Mouse (Mus musculus) limb, embryonic 12.5 days (tissue): ENCODE measurements around the gene Zfp574. TPM values are rescaled to one million over a fixed set of nuclear protein-coding genes. Genes with fewer than 3 reads are reported as not detected.

Experiments
- ATAC-seq: fragments of 200-750 bp; cut with Nextera tagmentation; 2 replicates; pipeline ENCODE4 v1.8.0; 2017; ENCODE audit warnings: low read depth, moderate TSS enrichment; ENCODE audit not compliant: insufficient number of reproducible peaks, insufficient read depth, low FRiP score, low TSS enrichment
- H3K27ac ChIP-seq: fragments of 300-500 bp; sonication (generic); 2 replicates; pipeline ENCODE4 v1.5.1; 2016; ENCODE audit warnings: mild to moderate bottlenecking, moderate library complexity
- H3K27me3 ChIP-seq: fragments of 300-500 bp; sonication (generic); 2 replicates; pipeline ENCODE4 v1.6.1; 2016; ENCODE audit warnings: mild to moderate bottlenecking, moderate library complexity
- H3K36me3 ChIP-seq: fragments of 300-500 bp; sonication (generic); 2 replicates; pipeline ENCODE4 v1.6.1; 2016; ENCODE audit warnings: mild to moderate bottlenecking, moderate library complexity
- H3K4me1 ChIP-seq: fragments of 300-500 bp; sonication (generic); replicated peaks from 2 replicates; pipeline ENCODE4 v1.6.1; 2016
- H3K4me2 ChIP-seq: fragments of 300-500 bp; sonication (generic); 2 replicates; pipeline ENCODE4 v1.6.1; 2016; ENCODE audit warnings: mild to moderate bottlenecking, moderate library complexity
- H3K4me3 ChIP-seq: fragments of 300-500 bp; sonication (generic); replicated peaks from 2 replicates; pipeline ENCODE4 v1.5.1; 2016; ENCODE audit warnings: mild to moderate bottlenecking
- H3K9ac ChIP-seq: fragments of 300-500 bp; sonication (generic); replicated peaks from 2 replicates; pipeline ENCODE4 v1.6.1; 2016; ENCODE audit warnings: mild to moderate bottlenecking, moderate library complexity
- H3K9me3 ChIP-seq: fragments of 300-500 bp; sonication (generic); 2 replicates; pipeline ENCODE4 v1.6.1; 2016; ENCODE audit warnings: mild to moderate bottlenecking, moderate library complexity
- WGBS: fragments of 180-500 bp; shearing (Covaris S2); methylation state at CpG from one replicate; pipeline ENCODE4 v1.1.7; 2016; 5-methylcytosine and 5-hydroxymethylcytosine counted together
- polyA plus RNA-seq: library from polyadenylated mRNA; unstranded; fragments of >200 nt; fragmentation: Nextera tagmentation; extraction: Ambion mirVana; gene quantifications from 2 replicates; pipeline ENCODE4 v1.2.1, GENCODE M21; 2016

The Zfp574 gene
- polyA plus RNA-seq, 1 experiment from 2014 or later: 40.9 TPM

DNA sequence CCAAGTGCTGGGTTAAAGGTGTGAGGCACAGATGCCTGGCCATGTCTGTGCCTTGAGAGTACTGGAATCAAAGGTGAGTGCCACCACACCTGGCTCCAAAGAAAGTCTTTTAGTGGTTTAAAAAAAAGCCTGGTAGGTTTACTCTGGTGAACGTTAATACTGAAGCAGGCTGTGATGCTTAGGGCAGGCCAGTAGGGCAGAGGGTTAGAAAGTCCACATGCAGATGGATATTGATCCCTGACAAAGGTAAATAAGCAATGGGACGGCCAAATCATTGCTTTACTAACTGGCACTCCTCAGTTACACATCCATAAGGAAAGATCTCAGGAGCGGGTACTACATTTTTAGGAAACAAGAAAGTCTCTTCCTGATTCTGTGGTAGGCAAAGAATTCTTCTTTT lies 19.8 kb upstream of the Zfp574 start:
- H3K36me3 ChIP-seq: peaks cover 98% of the 10 kb centered on the region
- H3K27me3 ChIP-seq: no peaks in the 10 kb centered on the region
- H3K4me1 ChIP-seq: no peaks in the 10 kb centered on the region
- H3K9me3 ChIP-seq: 0 out of 2 replicates have a peak, but pooled peaks cover 7% of the 10 kb centered on the region
- 85% methylated on average over 3 of the region's 3 CpGs for WGBS
- no peak overlapping the region for H3K27ac ChIP-seq
- H3K4me3 ChIP-seq: no peak overlapping the region
- no peak for ATAC-seq
- H3K4me2 ChIP-seq: no peak overlapping the region
- H3K9ac ChIP-seq: no peak overlapping the region

DNA sequence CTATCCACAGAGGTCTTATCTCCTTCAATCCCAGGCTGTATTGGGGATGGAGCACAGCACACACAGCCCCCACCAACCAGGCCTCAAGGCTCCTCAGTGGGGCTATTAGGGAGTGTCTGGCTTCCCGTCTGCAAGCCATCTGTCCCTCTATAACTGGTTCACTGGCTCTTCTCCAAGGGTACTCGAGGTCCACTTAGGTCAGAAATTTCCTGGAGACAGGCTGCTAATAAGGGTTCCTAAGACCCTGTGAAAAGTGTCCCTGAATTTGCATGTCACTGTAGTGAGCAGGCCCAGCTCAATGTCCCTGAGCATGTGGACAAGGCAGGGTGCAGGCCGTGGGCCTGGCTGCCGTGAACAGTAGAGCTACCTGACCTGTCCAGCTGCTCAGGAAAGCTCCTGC lies 15.4 kb upstream of the Zfp574 start:
- Histone ChIP-seq H3K9ac (no peak overlapping the region), H3K9me3 (0 out of 2 replicates have a peak, but pooled peaks cover 7% of the 10 kb centered on the region), H3K27me3 (no peaks in the 10 kb centered on the region), H3K4me3 (no peak overlapping the region), H3K27ac (no peak overlapping the region), H3K4me1 (no peaks in the 10 kb centered on the region), H3K36me3 (peaks cover 97% of the 10 kb centered on the region), H3K4me2 (no peak overlapping the region)
- no peak for ATAC-seq
- WGBS: 75% methylated on average over 4 of the region's 4 CpGs

DNA sequence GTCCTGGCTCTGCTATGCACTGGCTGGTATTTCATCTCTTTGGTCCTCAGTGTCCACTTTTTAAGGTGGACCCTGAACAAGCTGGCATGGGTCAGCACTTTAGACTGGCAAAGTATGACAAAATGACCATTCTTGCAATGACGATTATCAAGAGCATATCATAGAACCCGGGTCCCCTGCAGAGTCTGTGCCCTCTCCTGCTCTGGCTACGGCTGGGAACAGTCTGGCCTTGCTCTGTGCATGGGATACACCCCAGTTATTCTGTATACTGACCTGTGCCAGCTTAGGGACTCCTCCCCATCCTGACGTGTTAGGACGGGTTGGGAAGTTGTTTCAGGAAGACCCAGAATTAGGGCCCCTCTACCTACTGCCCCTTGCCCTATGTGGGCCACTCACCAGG lies 14.5 kb upstream of the Zfp574 start:
- H3K9me3 ChIP-seq: 0 out of 2 replicates have a peak, but pooled peaks cover 7% of the 10 kb centered on the region
- H3K27me3 ChIP-seq: no peaks in the 10 kb centered on the region
- H3K9ac ChIP-seq: no peak overlapping the region
- no peak overlapping the region for H3K4me2 ChIP-seq
- no peak for ATAC-seq
- no peaks in the 10 kb centered on the region for H3K4me1 ChIP-seq
- H3K36me3 ChIP-seq: peaks cover 98% of the 10 kb centered on the region
- H3K27ac ChIP-seq: no peak overlapping the region
- WGBS: 89% methylated on average over 5 of the region's 5 CpGs
- H3K4me3 ChIP-seq: no peak overlapping the region

DNA sequence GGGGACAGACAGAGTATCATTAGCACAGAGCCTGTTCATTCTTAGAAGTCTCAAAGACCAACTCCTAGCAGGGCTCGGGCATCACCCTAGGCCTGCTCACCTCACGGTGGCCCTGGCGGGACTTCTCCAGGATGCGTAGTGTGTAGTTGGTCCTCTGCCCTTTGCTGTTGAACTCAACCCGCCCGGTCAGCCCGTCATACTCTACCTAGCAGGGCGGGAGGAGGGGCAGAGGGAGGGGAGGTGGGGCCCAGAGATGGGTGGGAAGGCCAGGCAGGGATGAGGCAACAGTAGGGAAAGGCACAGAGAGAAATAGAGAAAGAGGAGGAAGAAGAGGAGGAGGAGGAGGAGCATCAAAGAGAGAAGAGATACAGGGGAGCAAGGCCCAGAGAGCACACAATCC lies 14.0 kb upstream of the Zfp574 start:
- Histone ChIP-seq H3K4me1 (no peaks in the 10 kb centered on the region), H3K27ac (no peak overlapping the region), H3K36me3 (peaks cover 98% of the 10 kb centered on the region), H3K4me3 (no peak overlapping the region), H3K27me3 (no peaks in the 10 kb centered on the region), H3K9ac (no peak overlapping the region), H3K4me2 (no peak overlapping the region), H3K9me3 (0 out of 2 replicates have a peak, but pooled peaks cover 7% of the 10 kb centered on the region)
- 93% methylated on average over 8 of the region's 8 CpGs for WGBS
- ATAC-seq: no peak

DNA sequence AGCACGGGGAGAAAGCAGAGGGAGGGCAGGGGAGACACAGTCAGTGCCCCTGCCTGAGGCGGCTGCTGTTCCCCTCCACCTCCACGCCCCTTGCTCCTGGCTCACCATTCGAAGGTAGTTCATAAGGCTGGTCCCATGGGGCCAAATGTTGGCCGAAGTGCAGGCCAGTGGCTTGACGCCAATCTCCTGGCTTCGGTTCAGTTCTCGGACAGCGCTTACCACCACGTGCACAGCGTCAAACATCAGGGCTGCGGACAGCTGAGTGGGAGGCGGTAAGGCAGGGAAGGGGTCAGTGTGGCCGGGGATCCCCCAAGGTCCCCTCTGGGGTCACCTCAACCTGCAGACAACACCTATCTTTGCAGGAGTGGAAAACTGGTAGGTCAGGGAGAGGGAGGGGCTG lies 13.5 kb upstream of the Zfp574 start:
- Histone ChIP-seq H3K36me3 (peaks cover 98% of the 10 kb centered on the region), H3K4me3 (no peak overlapping the region), H3K27ac (no peak overlapping the region), H3K9ac (no peak overlapping the region), H3K4me2 (no peak overlapping the region), H3K9me3 (0 out of 2 replicates have a peak, but pooled peaks cover 7% of the 10 kb centered on the region), H3K4me1 (no peaks in the 10 kb centered on the region), H3K27me3 (no peaks in the 10 kb centered on the region)
- ATAC-seq: no peak
- 94% methylated on average over 14 of the region's 14 CpGs for WGBS

DNA sequence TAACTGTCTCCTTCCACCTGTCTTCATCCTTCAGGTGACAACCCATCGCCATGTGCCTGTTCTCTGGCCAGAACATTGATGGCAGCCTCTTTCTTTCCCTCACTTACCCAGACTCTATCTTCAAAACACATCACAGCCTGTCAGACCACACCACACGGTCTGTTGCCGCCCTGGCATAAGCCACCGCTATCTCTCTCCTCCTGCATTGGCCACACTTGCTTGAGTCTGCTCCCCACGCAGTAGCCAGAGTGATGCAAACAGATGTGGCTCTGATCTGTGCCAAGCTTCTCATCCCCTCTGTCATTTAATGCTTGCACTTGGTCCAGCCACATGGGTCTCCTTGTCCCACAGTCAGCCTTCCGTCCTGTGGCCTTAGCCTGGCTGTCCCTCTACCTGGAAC lies 9.0 kb upstream of the Zfp574 start:
- H3K4me2 ChIP-seq: no peak overlapping the region
- H3K36me3 ChIP-seq: peaks cover 98% of the 10 kb centered on the region
- no peaks in the 10 kb centered on the region for H3K27me3 ChIP-seq
- no peaks in the 10 kb centered on the region for H3K4me1 ChIP-seq
- H3K27ac ChIP-seq: no peak overlapping the region
- H3K9me3 ChIP-seq: no peaks in the 10 kb centered on the region
- no peak for ATAC-seq
- H3K9ac ChIP-seq: no peak overlapping the region
- no peak overlapping the region for H3K4me3 ChIP-seq
- 94% methylated on average over 6 of the region's 6 CpGs for WGBS

DNA sequence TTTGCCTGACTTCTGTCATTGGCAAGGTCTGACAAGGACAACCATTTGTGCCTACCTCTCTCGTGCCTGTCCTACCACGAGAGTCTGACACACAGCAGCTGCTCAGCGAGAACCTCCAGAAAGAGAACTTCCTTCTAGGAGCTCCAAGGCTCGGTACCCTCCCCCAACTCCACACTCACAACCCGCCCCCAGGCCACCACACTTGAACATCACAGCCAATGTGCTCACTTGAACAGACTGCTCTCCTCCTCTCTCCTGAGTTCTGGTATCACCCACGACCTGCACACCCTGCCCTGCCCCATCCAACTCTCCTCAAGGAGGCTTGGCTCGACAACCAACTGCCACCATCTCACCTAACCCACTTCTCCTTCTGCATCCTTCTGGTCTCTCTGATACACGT lies 8.5 kb upstream of the Zfp574 start:
- WGBS: 84% methylated on average over 8 of the region's 8 CpGs
- Histone ChIP-seq H3K36me3 (peaks cover 98% of the 10 kb centered on the region), H3K4me2 (no peak overlapping the region), H3K27ac (no peak overlapping the region), H3K4me3 (no peak overlapping the region), H3K4me1 (no peaks in the 10 kb centered on the region; the same call in 1 of the 2 replicates), H3K9me3 (no peaks in the 10 kb centered on the region), H3K27me3 (no peaks in the 10 kb centered on the region), H3K9ac (no peak overlapping the region)
- ATAC-seq: no peak

DNA sequence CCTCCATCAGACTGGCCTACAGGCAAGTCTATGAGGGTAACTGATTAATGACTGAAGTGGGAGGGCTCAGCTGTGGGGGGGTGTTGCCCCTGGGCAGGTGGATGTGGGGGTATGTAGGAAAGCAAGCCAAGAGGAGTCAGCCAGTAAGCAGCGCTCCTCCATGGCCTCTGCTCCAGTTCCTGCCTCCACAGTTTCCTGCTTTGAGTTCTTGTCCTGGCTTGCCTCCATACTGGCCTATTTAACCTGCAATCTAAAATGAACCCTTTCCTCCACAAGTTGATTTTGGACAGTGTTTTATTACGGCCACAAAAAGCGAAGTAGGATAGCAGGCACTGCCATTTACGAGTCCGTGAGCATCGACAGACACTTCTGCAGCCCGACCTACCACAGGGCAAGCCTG lies 5.0 kb upstream of the Zfp574 start:
- WGBS: 70% methylated on average over 7 of the region's 7 CpGs
- no peak for ATAC-seq
- peaks cover 23% of the 10 kb centered on the region for H3K4me1 ChIP-seq

DNA sequence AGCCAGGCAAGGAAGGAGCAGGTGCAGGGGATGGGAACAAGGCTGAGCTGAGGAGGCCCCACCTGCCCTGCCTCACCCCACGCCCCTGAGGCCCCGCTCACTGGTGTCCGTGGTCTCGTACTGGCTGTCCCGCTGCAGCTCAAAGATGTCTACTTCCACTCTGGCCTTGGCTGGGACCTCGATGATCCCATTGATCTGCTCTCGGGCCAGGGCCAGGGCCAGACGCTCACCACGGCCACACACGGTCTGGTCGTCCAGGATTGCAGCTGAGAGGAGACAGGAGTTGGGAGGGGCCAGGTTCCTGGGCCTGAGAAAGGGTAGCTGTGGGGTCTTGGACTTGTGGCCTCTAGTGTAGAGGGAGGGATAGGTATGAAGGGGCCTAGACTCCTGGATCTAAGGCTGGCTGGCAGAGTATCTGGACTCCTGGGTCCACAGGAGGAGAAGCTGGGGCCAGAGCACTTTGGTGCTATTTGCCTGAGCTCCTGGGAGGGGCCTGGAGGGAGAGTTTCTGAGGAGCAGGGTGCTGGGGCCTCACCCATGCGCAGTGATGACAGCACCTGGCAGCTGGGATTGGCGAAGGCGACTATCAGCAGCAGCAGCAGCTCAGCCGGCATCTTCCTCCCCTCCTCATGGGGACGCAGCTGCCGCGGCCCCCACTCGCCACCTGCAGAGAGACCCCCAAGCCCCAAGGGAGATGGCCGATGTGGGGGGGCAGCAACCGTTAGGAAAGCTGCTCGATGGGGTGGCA lies 4.3 kb upstream of the Zfp574 start:
- Histone ChIP-seq H3K4me3 (no peak overlapping the region), H3K27ac (no peak overlapping the region), H3K4me1 (peaks cover 25% of the 10 kb centered on the region), H3K9ac (0 out of 2 replicates have a peak overlapping the region, but pooled peaks have one; percentile 23), H3K36me3 (peaks cover 64% of the 10 kb centered on the region), H3K27me3 (no peaks in the 10 kb centered on the region), H3K4me2 (no peak overlapping the region), H3K9me3 (no peaks in the 10 kb centered on the region)
- 88% methylated on average over 22 of the region's 22 CpGs for WGBS
- ATAC-seq: no peak

More for the DNA sequence above, 5.0 kb upstream of the Zfp574 start:
- Histone ChIP-seq H3K27ac (no peak overlapping the region), H3K4me2 (no peak overlapping the region), H3K27me3 (no peaks in the 10 kb centered on the region), H3K9me3 (no peaks in the 10 kb centered on the region), H3K36me3 (peaks cover 71% of the 10 kb centered on the region), H3K9ac (no peak overlapping the region), H3K4me3 (no peak overlapping the region)

DNA sequence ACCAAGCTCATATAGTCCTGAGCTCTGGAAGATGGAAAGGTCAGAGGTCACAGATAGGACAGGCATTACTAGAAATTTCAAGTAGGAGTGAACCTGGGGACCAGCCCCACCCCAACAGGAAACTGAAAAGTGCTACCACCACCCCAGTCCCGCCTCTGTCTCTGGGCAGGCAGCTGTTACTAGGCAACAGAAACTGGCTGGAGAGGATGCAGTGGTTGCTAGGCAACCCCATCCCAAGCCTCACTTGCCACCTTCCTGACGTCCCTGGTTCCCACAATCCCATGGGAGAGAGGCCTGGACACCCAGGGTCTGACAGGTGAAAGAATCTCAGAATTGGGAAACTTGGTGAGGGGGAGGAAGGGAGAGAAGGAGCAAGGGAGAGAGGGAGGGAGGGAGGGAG lies 3.6 kb upstream of the Zfp574 start:
- H3K27me3 ChIP-seq: no peaks in the 10 kb centered on the region
- no peak overlapping the region for H3K27ac ChIP-seq
- no peak overlapping the region for H3K4me2 ChIP-seq
- H3K9me3 ChIP-seq: no peaks in the 10 kb centered on the region
- H3K9ac ChIP-seq: no peak overlapping the region
- H3K36me3 ChIP-seq: peaks cover 57% of the 10 kb centered on the region
- no peak for ATAC-seq
- H3K4me3 ChIP-seq: no peak overlapping the region
- peaks cover 31% of the 10 kb centered on the region for H3K4me1 ChIP-seq
- 21% methylated on average over 2 of the region's 2 CpGs for WGBS

DNA sequence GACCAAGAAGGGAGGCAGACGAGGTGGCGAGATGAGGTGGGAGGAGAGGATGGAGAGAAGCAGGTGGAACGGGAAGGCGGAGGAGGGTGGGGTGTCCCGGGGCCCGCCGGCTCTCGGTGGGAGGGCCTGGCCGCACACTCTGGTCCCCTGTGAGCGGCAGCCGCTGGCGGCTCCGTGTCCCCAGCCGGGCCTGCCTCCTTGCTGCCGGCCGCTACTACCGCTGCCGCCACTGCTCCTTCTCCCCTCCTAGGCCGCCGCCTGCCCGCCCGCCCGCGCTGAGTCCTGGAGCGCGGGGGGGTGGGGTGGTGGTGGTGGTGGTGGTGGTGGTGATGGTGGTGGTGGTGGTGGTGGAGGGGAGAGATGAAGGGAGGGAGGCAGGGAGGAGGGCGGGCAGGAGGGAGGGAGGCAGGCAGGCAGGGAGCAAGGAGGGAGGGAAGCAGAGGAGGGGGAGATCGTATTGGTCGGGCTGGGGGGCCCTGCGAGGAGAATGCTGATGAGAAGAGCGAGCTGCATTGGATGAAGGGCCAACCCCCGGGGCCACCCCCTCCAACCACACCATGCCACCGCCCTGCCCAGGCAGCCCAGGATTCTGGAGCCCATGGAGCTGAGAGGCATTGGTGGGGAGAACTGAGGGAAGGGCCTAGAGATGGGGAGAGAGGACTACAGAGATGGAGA lies 486 bp downstream of the Zfp574 start:
- H3K4me1 ChIP-seq: peaks cover 42% of the 10 kb centered on the region
- H3K4me3 ChIP-seq: peak overlapping the region; percentile 77
- peak overlapping the region; percentile 94 for H3K4me2 ChIP-seq
- H3K27ac ChIP-seq: peak overlapping the region; percentile 94
- 0% methylated on average over 25 of the region's 33 CpGs for WGBS
- no peaks in the 10 kb centered on the region for H3K27me3 ChIP-seq
- no peak for ATAC-seq
- H3K36me3 ChIP-seq: peaks cover 17% of the 10 kb centered on the region
- no peaks in the 10 kb centered on the region for H3K9me3 ChIP-seq
- peak overlapping the region; percentile 91 for H3K9ac ChIP-seq
